Mouse (Mus musculus): ENCODE data around the gene 4930556J24Rik.
"Not testable (repeated sequence)": the region's sequence is repeated elsewhere in the genome, so short reads cannot be mapped to it uniquely, and the experiment has no call there.

4930556J24Rik gene

GRCm38 (mm10) chr11:3973081-3973480 lies 3.5 kb downstream of the 4930556J24Rik start:
- DNase-seq (ENCODE audit: low spot score in 2 of 2): no peak

GRCm38 (mm10) chr11:3970361-3970760 lies 6.2 kb downstream of the 4930556J24Rik start:
- no peak for DNase-seq (ENCODE audit: low spot score in 2 of 2)

- no peak for DNase-seq (ENCODE audit: low spot score in 2 of 2)
Measured at GRCm38 (mm10) chr11:3969837-3970236, 6.7 kb downstream of the 4930556J24Rik start.

- no peak for DNase-seq (ENCODE audit: low spot score in 2 of 2)
Measured at GRCm38 (mm10) chr11:3964416-3965172, 12.0 kb downstream of the 4930556J24Rik start.

- peak; percentile 69 to 87 for DNase-seq (ENCODE audit: low spot score in 2 of 2)
Measured at GRCm38 (mm10) chr11:3963610-3964415, 12.8 kb downstream of the 4930556J24Rik start, which contains the start of gene Pes1. Gene Pes1, plus strand, starts transcription at chr11:3963975.

GRCm38 (mm10) chr11:3963155-3963554 lies 13.4 kb downstream of the 4930556J24Rik start:
- no peak for DNase-seq (ENCODE audit: low spot score in 2 of 2)

- no peak for DNase-seq (ENCODE audit: low spot score in 2 of 2)
Measured at GRCm38 (mm10) chr11:3961761-3962160, 14.8 kb downstream of the 4930556J24Rik start.

- no peak for DNase-seq (ENCODE audit: low spot score in 2 of 2)
Measured at GRCm38 (mm10) chr11:3960901-3961300, 15.7 kb downstream of the 4930556J24Rik start.

- not testable (repeated sequence) for DNase-seq (ENCODE audit: low spot score in 2 of 2)
Measured at GRCm38 (mm10) chr11:3955371-3955770, 21.2 kb downstream of the 4930556J24Rik start.

GRCm38 (mm10) chr11:3954876-3955275 lies 21.7 kb downstream of the 4930556J24Rik start:
- not testable (repeated sequence) for DNase-seq (ENCODE audit: low spot score in 2 of 2)

- no peak for DNase-seq (ENCODE audit: low spot score in 2 of 2)
Measured at GRCm38 (mm10) chr11:3946386-3946785, 30.2 kb downstream of the 4930556J24Rik start.

- DNase-seq (ENCODE audit: low spot score in 2 of 2): no peak
Measured at GRCm38 (mm10) chr11:3941371-3941770, 35.2 kb downstream of the 4930556J24Rik start.

- no peak for DNase-seq (ENCODE audit: low spot score in 2 of 2)
Measured at GRCm38 (mm10) chr11:3937321-3937874, 39.2 kb downstream of the 4930556J24Rik start.

GRCm38 (mm10) chr11:3936318-3936717 lies 40.3 kb downstream of the 4930556J24Rik start:
- DNase-seq (ENCODE audit: low spot score in 2 of 2): no peak

- no peak for DNase-seq (ENCODE audit: low spot score in 2 of 2)
Measured at GRCm38 (mm10) chr11:3935135-3935534, 41.4 kb downstream of the 4930556J24Rik start.

- DNase-seq (ENCODE audit: low spot score in 2 of 2): no peak
Measured at GRCm38 (mm10) chr11:3933756-3934285, 42.8 kb downstream of the 4930556J24Rik start.

GRCm38 (mm10) chr11:3931511-3932211 lies 44.9 kb downstream of the 4930556J24Rik start, which contains the start of gene Tcn2:
Gene Tcn2, minus strand, starts transcription at chr11:3932159.
- peak in 1 of 2 experiments; percentile 63 for DNase-seq (ENCODE audit: low spot score in 2 of 2)

GRCm38 (mm10) chr11:3930931-3931330 lies 45.6 kb downstream of the 4930556J24Rik start:
- no peak for DNase-seq (ENCODE audit: low spot score in 2 of 2)

- no peak for DNase-seq (ENCODE audit: low spot score in 2 of 2)
Measured at GRCm38 (mm10) chr11:3930019-3930418, 46.6 kb downstream of the 4930556J24Rik start.

- no peak for DNase-seq (ENCODE audit: low spot score in 2 of 2)
Measured at GRCm38 (mm10) chr11:3925916-3926315, 50.7 kb downstream of the 4930556J24Rik start.

- no peak for DNase-seq (ENCODE audit: low spot score in 2 of 2)
Measured at GRCm38 (mm10) chr11:3922731-3923130, 53.8 kb downstream of the 4930556J24Rik start.
